Mouse (Mus musculus) B cell, adult 2 months (primary cell): ENCODE data around the gene Bloc1s5.

ENCODE experiments used
- DNase-seq, 2 experiments: peaks; one replicate each; pipeline ENCODE4 v3.0.0; 2022

Bloc1s5 gene

GRCm38 (mm10) chr13:38554210-38554609 lies 80.7 kb downstream of the Bloc1s5 start:
- DNase-seq: no peak

- DNase-seq: peak; percentile 51
Observed at GRCm38 (mm10) chr13:38548681-38549080, 86.2 kb downstream of the Bloc1s5 start.

- DNase-seq: no peak
Observed at GRCm38 (mm10) chr13:38547717-38548116, 87.2 kb downstream of the Bloc1s5 start.

GRCm38 (mm10) chr13:38546754-38547153 lies 88.2 kb downstream of the Bloc1s5 start:
- peak; percentile 39 to 41 for DNase-seq

GRCm38 (mm10) chr13:38545460-38545859 lies 89.4 kb downstream of the Bloc1s5 start:
- no peak for DNase-seq

GRCm38 (mm10) chr13:38544769-38545445 lies 90.0 kb downstream of the Bloc1s5 start:
- no peak for DNase-seq

- DNase-seq: no peak
Observed at GRCm38 (mm10) chr13:38543455-38544125, 91.3 kb downstream of the Bloc1s5 start.
